Mouse (Mus musculus) midbrain, embryonic 12.5 days (tissue): ENCODE data around the gene Dcx. TPM values are rescaled to one million over a fixed set of nuclear protein-coding genes. Genes with fewer than 3 reads are reported as not detected.

Experiments used
- ATAC-seq: fragments of 200-750 bp; cut with Nextera tagmentation; 2 replicates; pipeline ENCODE4 v1.8.0; 2017; ENCODE audit warnings: low read depth, moderate TSS enrichment, moderate library complexity; ENCODE audit not compliant: low FRiP score
- H3K27ac ChIP-seq: fragments of 300-500 bp; sonication (generic); replicated peaks from 2 replicates; pipeline ENCODE4 v1.5.1; 2016; ENCODE audit warnings: mild to moderate bottlenecking
- H3K27me3 ChIP-seq: fragments of 300-500 bp; sonication (generic); 2 replicates; pipeline ENCODE4 v1.6.1; 2016; ENCODE audit warnings: mild to moderate bottlenecking
- H3K36me3 ChIP-seq: fragments of 300-500 bp; sonication (generic); 2 replicates; pipeline ENCODE4 v1.6.1; 2016
- H3K4me1 ChIP-seq: fragments of 300-500 bp; sonication (generic); 2 replicates; pipeline ENCODE4 v1.6.1; 2016
- H3K4me2 ChIP-seq: fragments of 300-500 bp; sonication (generic); replicated peaks from 2 replicates; pipeline ENCODE4 v1.6.1; 2016; ENCODE audit warnings: mild to moderate bottlenecking, moderate library complexity
- H3K4me3 ChIP-seq: fragments of 300-500 bp; sonication (generic); 2 replicates; pipeline ENCODE4 v1.5.1; 2016; ENCODE audit warnings: mild to moderate bottlenecking
- H3K9ac ChIP-seq: fragments of 300-500 bp; sonication (generic); replicated peaks from 2 replicates; pipeline ENCODE4 v1.6.1; 2016; ENCODE audit warnings: mild to moderate bottlenecking, moderate library complexity
- H3K9me3 ChIP-seq: fragments of 300-500 bp; sonication (generic); 2 replicates; pipeline ENCODE4 v1.6.1; 2016; ENCODE audit warnings: mild to moderate bottlenecking
- WGBS: fragments of 180-500 bp; shearing (Covaris S2); methylation state at CpG from one replicate; pipeline ENCODE4 v1.1.7; 2016; 5-methylcytosine and 5-hydroxymethylcytosine counted together
- microRNA-seq: library from miRNA; unstranded; fragments of <30 nt; microRNA quantifications from one replicate; pipeline ENCODE4, GENCODE M21; 2017
- polyA plus RNA-seq: library from polyadenylated mRNA; unstranded; fragments of >200 nt; fragmentation: Nextera tagmentation; extraction: Ambion mirVana; gene quantifications from 2 replicates; pipeline ENCODE4 v1.2.1, GENCODE M21; 2016

Gene Dcx
- polyA plus RNA-seq, 1 experiment from 2014 or later = 164 TPM

- H3K4me3 ChIP-seq = no peak overlapping the region
Measured at GRCm38 (mm10) chrX:143818961-143819360, 114.2 kb downstream of the Dcx start.

GRCm38 (mm10) chrX:143815948-143816347 is 117.2 kb downstream of the Dcx start:
- no peak overlapping the region for H3K9ac ChIP-seq
- H3K4me3 ChIP-seq = no peak overlapping the region
- no peak for ATAC-seq
- no peak overlapping the region for H3K27ac ChIP-seq
- no peaks in the 10 kb centered on the region for H3K4me1 ChIP-seq
- H3K36me3 ChIP-seq = no peaks in the 10 kb centered on the region
- no peaks in the 10 kb centered on the region for H3K27me3 ChIP-seq
- H3K9me3 ChIP-seq = no peaks in the 10 kb centered on the region
- WGBS = 74% methylated on average over 1 of the region's 1 CpGs
- no peak overlapping the region for H3K4me2 ChIP-seq

More at GRCm38 (mm10) chrX:143818961-143819360, 114.2 kb downstream of the Dcx start:
- Histone ChIP-seq H3K27ac (no peak overlapping the region), H3K4me2 (no peak overlapping the region), H3K36me3 (no peaks in the 10 kb centered on the region), H3K9ac (no peak overlapping the region), H3K9me3 (no peaks in the 10 kb centered on the region), H3K4me1 (no peaks in the 10 kb centered on the region), H3K27me3 (no peaks in the 10 kb centered on the region)
- WGBS = 94% methylated on average over 2 of the region's 2 CpGs
- ATAC-seq = no peak

Small RNA genes within 50 kb of the gene (microRNA-seq; reads per million reads assigned to microRNA genes)
- not detected for gene Gm47298

Other genes starting within 250 kb of the Dcx start
- gene Capn6, start 105.9 kb downstream of the Dcx start, polyA plus RNA-seq = 6.7 and 8.4 TPM in 2 replicates
- gene A730046J19Rik, start 220.4 kb upstream of the Dcx start, polyA plus RNA-seq = 0.05 TPM in 1 of 2 replicates, not detected in the other